10 mouse cellular contexts compared by ENCODE assay signal in genomic region chr2:45104511-45105055, GRCm38 (mm10). TPM values are rescaled to one million over a fixed set of nuclear protein-coding genes. Genes with fewer than 3 reads are reported as not detected.
A peak's percentile ranks its signal among the peaks of the same experiment; 100 is the strongest.
DNase-seq lines count a peak whose midpoint lies in the region; ATAC-seq lines count a peak whose summit lies in the region.
"Had no signal": no experiment of that assay in that cellular context is flagged by ENCODE, and none has a peak within 500 bp of the region (broad histone marks: within the 10 kb centered on the region; RNA-seq: fewer than 3 reads in every experiment).

No protein-coding gene starts in this region.

- no peak for DNase-seq in liver, embryonic 11.5 days (ENCODE audit: low spot score)
- no peak for DNase-seq in liver
- no peak for DNase-seq in embryonic facial prominence, embryonic 14.5 days (ENCODE audit: low spot score)
- DNase-seq in hindbrain, embryonic 14.5 days (ENCODE audit: low spot score) = no peak
- DNase-seq in embryo, embryonic 11 days = no peak
- DNase-seq in right cerebral cortex, adult 18-20 months = no peak
- DNase-seq in ovary, adult 18-20 months (ENCODE audit: low spot score) = no peak
- DNase-seq: kidney, adult 18-20 months had no signal

- no peak overlapping the region for H3K9ac ChIP-seq in liver, embryonic 11.5 days (ENCODE audit: low read depth, low read length)
- H3K9ac ChIP-seq in embryonic facial prominence, embryonic 14.5 days (ENCODE audit: low read depth, low read length) = peak overlapping the region; percentile 94
- peak overlapping the region; percentile 92 for H3K9ac ChIP-seq in hindbrain, embryonic 14.5 days
- peak overlapping the region; percentile 45; the same call in 1 of the 2 replicates for H3K9ac ChIP-seq in neural tube, embryonic 12.5 days

- H3K4me1 ChIP-seq in liver, embryonic 11.5 days (replicated peaks; ENCODE audit: control insufficient read depth, insufficient read depth, low read length) = peaks cover 67% of the 10 kb centered on the region
- peaks cover 31% of the 10 kb centered on the region for H3K4me1 ChIP-seq in embryonic facial prominence, embryonic 14.5 days (ENCODE audit: control insufficient read depth, insufficient read depth, low read length)
- peaks cover 69% of the 10 kb centered on the region for H3K4me1 ChIP-seq in hindbrain, embryonic 14.5 days (replicated peaks; ENCODE audit: control insufficient read depth, insufficient read depth, low read length)
- H3K4me1 ChIP-seq in neural tube, embryonic 12.5 days = peaks cover 77% of the 10 kb centered on the region

- no peaks in the 10 kb centered on the region for H3K9me3 ChIP-seq in liver, embryonic 11.5 days (ENCODE audit: control insufficient read depth, low read length)
- H3K9me3 ChIP-seq in embryonic facial prominence, embryonic 14.5 days (ENCODE audit: control insufficient read depth, low read length) = no peaks in the 10 kb centered on the region
- no peaks in the 10 kb centered on the region for H3K9me3 ChIP-seq in hindbrain, embryonic 14.5 days (ENCODE audit: control insufficient read depth, low read length)
- no peaks in the 10 kb centered on the region for H3K9me3 ChIP-seq in neural tube, embryonic 12.5 days

- H3K27ac ChIP-seq in liver, embryonic 11.5 days (ENCODE audit: low read depth, low read length) = no peak overlapping the region
- H3K27ac ChIP-seq in embryonic facial prominence, embryonic 14.5 days (replicated peaks; ENCODE audit: low read depth, low read length) = no peak overlapping the region
- peak overlapping the region; percentile 97 for H3K27ac ChIP-seq in hindbrain, embryonic 14.5 days
- peak overlapping the region; percentile 37; the same call in 1 of the 2 replicates for H3K27ac ChIP-seq in neural tube, embryonic 12.5 days

- 54% methylated on average over 7 of the region's 7 CpGs for WGBS in liver, embryonic 11.5 days
- WGBS in embryonic facial prominence, embryonic 14.5 days = 36% methylated on average over 7 of the region's 7 CpGs
- WGBS in hindbrain, embryonic 14.5 days = 6% methylated on average over 7 of the region's 7 CpGs
- WGBS in neural tube, embryonic 12.5 days = 6% methylated on average over 7 of the region's 7 CpGs

- H3K4me2 ChIP-seq in liver, embryonic 11.5 days = peak overlapping the region; percentile 8; the same call in 1 of the 2 replicates
- peak overlapping the region; percentile 75 for H3K4me2 ChIP-seq in embryonic facial prominence, embryonic 14.5 days (ENCODE audit: low read depth, low read length)
- H3K4me2 ChIP-seq in hindbrain, embryonic 14.5 days (replicated peaks) = peak overlapping the region; percentile 74
- peak overlapping the region; percentile 78 for H3K4me2 ChIP-seq in neural tube, embryonic 12.5 days (replicated peaks)

- no peaks in the 10 kb centered on the region for H3K36me3 ChIP-seq in liver, embryonic 11.5 days (ENCODE audit: control insufficient read depth, insufficient read depth, low read length)
- H3K36me3 ChIP-seq in embryonic facial prominence, embryonic 14.5 days (ENCODE audit: control insufficient read depth, insufficient read depth, low read length) = 0 out of 2 replicates have a peak, but pooled peaks cover 15% of the 10 kb centered on the region
- H3K36me3 ChIP-seq in hindbrain, embryonic 14.5 days (replicated peaks; ENCODE audit: control insufficient read depth, insufficient read depth) = no peaks in the 10 kb centered on the region
- no peaks in the 10 kb centered on the region for H3K36me3 ChIP-seq in neural tube, embryonic 12.5 days

- no peak overlapping the region for H3K4me3 ChIP-seq in liver, embryonic 11.5 days (ENCODE audit: low read depth, low read length)
- H3K4me3 ChIP-seq in embryonic facial prominence, embryonic 14.5 days (ENCODE audit: low read depth, low read length) = peak overlapping the region; percentile 71; the same call in 1 of the 2 replicates
- H3K4me3 ChIP-seq in hindbrain, embryonic 14.5 days (replicated peaks; ENCODE audit: low read length) = peak overlapping the region; percentile 78
- H3K4me3 ChIP-seq in neural tube, embryonic 12.5 days = no peak overlapping the region

- H3K27me3 ChIP-seq in liver, embryonic 11.5 days (replicated peaks; ENCODE audit: control insufficient read depth, insufficient read depth, low read length) = no peaks in the 10 kb centered on the region
- H3K27me3 ChIP-seq in embryonic facial prominence, embryonic 14.5 days (replicated peaks; ENCODE audit: control insufficient read depth, insufficient read depth, low read length) = peaks cover 9% of the 10 kb centered on the region; the same call in 1 of the 2 replicates
- no peaks in the 10 kb centered on the region for H3K27me3 ChIP-seq in hindbrain, embryonic 14.5 days (ENCODE audit: control insufficient read depth, insufficient read depth, low read length)
- no peaks in the 10 kb centered on the region for H3K27me3 ChIP-seq in neural tube, embryonic 12.5 days (replicated peaks)
- H3K27me3 ChIP-seq: Patski had no signal

- no peak for ATAC-seq in liver, embryonic 11.5 days (replicated peaks; ENCODE audit: low FRiP score)
- ATAC-seq in embryonic facial prominence, embryonic 14.5 days (ENCODE audit: low read depth) = no peak
- no peak for ATAC-seq in hindbrain, embryonic 14.5 days (ENCODE audit: low FRiP score)
- ATAC-seq in neural tube, embryonic 12.5 days (ENCODE audit: low FRiP score, low read depth) = no peak
- ATAC-seq: Patski had no signal

RNA-seq across cellular contexts. Expression of gene Zeb2, which starts 12.6 kb away (rescaled TPM):
- polyA plus RNA-seq in liver, embryonic 11.5 days (2014; fragmentation: Nextera tagmentation; extraction: Ambion mirVana) = 32.8 and 33.2 TPM in 2 replicates
- 49.0 and 49.5 TPM in 2 replicates for polyA plus RNA-seq in embryonic facial prominence, embryonic 14.5 days (2014; fragmentation: Nextera tagmentation; extraction: Ambion mirVana)
- 38.8 and 41.9 TPM in 2 replicates for polyA plus RNA-seq in hindbrain, embryonic 14.5 days (2014; fragmentation: Nextera tagmentation; extraction: Ambion mirVana)
- polyA plus RNA-seq in neural tube, embryonic 12.5 days (2016; fragmentation: Nextera tagmentation; extraction: Ambion mirVana) = 55.6 and 58.7 TPM in 2 replicates

Comparison
In these comparisons a context has a peak if more than half of its experiments do, and no peak if none do; other contexts are left out.
1. H3K27ac ChIP-seq: peak in hindbrain, embryonic 14.5 days (single experiment) and neural tube, embryonic 12.5 days (single experiment); none in liver, embryonic 11.5 days (single experiment) and embryonic facial prominence, embryonic 14.5 days (single experiment).
2. H3K4me2 ChIP-seq: peak in every context shown above with its lines; median percentile 78 in neural tube, embryonic 12.5 days; 75 in embryonic facial prominence, embryonic 14.5 days; 74 in hindbrain, embryonic 14.5 days; 8 in liver, embryonic 11.5 days.
3. H3K4me3 ChIP-seq: peak in embryonic facial prominence, embryonic 14.5 days (single experiment) and hindbrain, embryonic 14.5 days (single experiment); none in liver, embryonic 11.5 days (single experiment) and neural tube, embryonic 12.5 days (single experiment).